Mouse (Mus musculus): ENCODE measurements around the gene Btbd2. TPM values are rescaled to one million over a fixed set of nuclear protein-coding genes. Genes with fewer than 3 reads are reported as not detected.

The Btbd2 gene
- polyA plus RNA-seq, 1 experiment from 2014 or later: 109 TPM

DNA sequence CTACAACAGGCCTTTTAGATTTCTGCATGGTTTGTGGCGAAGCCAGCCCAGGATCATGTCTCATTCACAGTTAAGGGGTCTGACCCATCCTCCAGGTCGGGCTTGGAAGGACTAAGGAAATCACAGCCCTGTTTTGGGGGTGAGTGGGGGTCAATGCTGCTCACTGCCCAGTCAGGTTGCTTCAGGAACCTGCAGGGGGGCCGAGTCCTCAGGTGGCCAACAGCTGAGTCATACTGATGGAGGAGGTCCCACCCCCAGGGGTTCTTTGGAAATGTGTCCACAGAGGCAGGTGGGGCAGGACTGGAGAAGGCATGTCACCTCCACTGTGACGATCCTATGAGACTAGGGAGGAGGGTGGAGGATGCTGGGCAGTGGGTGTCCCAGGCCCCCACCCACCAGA, 8.6 kb upstream of the Btbd2 start:
- WGBS: 59% methylated on average over 4 of the region's 4 CpGs
- Histone ChIP-seq H3K4me2 (replicated peaks) (0 out of 2 replicates have a peak overlapping the region, but pooled peaks have one; percentile 17), H3K27me3 (no peaks in the 10 kb centered on the region), H3K27ac (peak overlapping the region; percentile 77; the same call in 1 of the 2 replicates), H3K9me3 (no peaks in the 10 kb centered on the region), H3K4me1 (peaks cover 16% of the 10 kb centered on the region), H3K4me3 (no peak overlapping the region), H3K9ac (no peak overlapping the region), H3K36me3 (peaks cover 50% of the 10 kb centered on the region)
- ATAC-seq (ENCODE audit: insufficient number of reproducible peaks, insufficient read depth, low FRiP score, low TSS enrichment): no peak

GRCm38 (mm10) chr10:80665016-80665380, 8.1 kb upstream of the Btbd2 start:
- H3K4me3 ChIP-seq: no peak overlapping the region
- peak overlapping the region; percentile 17; the same call in 1 of the 2 replicates for H3K4me2 ChIP-seq (replicated peaks)
- no peaks in the 10 kb centered on the region for H3K27me3 ChIP-seq
- peaks cover 16% of the 10 kb centered on the region for H3K4me1 ChIP-seq
- peaks cover 45% of the 10 kb centered on the region for H3K36me3 ChIP-seq
- 18% methylated on average over 10 of the region's 10 CpGs for WGBS
- ATAC-seq (ENCODE audit: insufficient number of reproducible peaks, insufficient read depth, low FRiP score, low TSS enrichment): no peak
- peak overlapping the region; percentile 77 for H3K27ac ChIP-seq
- H3K9ac ChIP-seq: no peak overlapping the region
- H3K9me3 ChIP-seq: no peaks in the 10 kb centered on the region

DNA sequence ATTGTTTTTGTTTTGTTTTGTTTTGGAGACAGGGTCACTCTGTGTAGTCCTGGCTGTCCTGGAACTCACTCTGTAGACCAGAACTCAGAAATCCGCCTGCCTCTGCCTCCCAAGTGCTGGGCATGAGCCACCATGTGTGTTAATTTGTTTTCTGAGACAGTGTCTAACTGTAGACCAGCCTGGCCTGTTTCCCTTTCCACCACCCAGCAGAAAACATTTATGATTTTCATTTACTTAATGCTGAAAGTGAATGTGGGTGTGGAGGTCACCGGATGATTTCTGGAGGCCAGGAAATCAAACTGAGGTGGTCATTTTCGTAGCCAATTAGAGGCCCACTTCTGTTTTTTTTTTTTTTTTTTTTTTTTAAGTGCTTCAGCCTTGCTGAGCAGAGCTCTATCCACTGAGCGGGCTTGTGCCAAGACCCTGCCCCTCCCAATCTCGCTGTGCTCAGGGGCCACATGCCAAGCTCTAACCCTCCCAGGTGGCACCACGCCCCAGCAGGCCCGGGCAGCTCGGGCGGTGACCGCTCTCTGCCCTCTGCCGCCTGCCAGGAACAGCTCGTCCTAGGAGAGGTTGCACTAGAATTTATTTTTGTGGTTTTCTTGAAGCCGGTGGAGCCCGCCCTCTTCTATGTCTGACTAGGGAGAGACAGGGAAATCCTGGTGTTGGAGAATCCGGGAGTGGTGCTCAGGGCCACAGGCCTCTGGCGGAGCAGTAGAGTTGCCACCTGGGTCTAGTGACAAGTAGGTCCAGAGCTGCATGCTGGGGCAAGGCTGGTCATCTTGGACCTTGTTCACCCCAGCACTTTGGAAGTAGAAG, 7.5 kb upstream of the Btbd2 start:
- Histone ChIP-seq H3K9me3 (no peaks in the 10 kb centered on the region), H3K4me3 (no peak overlapping the region), H3K27ac (peak overlapping the region; percentile 77), H3K27me3 (no peaks in the 10 kb centered on the region), H3K4me2 (replicated peaks) (peak overlapping the region; percentile 17; the same call in 1 of the 2 replicates), H3K36me3 (peaks cover 39% of the 10 kb centered on the region), H3K4me1 (peaks cover 16% of the 10 kb centered on the region), H3K9ac (no peak overlapping the region)
- no peak for ATAC-seq (ENCODE audit: insufficient number of reproducible peaks, insufficient read depth, low FRiP score, low TSS enrichment)
- WGBS: 33% methylated on average over 16 of the region's 16 CpGs

DNA sequence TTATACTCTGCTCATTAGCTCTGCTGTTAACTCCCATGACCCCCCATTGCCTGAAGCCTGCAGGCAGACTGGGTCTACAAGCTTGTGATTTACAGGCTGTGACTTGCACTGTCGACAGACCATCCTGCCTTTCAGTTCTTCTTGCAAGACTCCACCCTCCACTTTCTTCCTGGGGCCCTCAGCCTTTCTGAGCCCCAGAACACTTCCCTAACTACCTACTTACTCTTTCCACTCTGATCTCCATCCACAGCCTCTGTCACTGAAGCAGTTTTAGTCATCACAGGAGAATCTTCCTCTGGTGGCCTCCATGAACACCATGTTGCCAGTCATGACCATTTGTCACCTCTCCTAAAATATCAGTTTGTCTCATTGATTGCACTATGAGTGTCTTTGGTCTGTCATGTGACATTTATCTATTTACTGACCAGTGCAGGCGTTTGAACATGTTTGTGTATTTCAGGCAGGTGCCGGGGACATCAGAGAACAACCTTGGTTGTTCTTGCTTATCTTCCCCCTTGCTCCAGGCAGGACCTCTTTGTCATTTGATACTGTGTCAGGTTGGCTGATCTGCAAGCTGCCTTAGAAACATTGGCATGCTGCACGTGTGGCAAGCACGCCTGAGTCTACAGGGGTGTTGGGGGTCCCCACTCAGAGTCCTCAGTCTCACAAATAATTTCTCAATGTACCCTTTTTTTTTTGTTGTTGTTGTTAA, 6.8 kb upstream of the Btbd2 start:
- Histone ChIP-seq H3K9ac (no peak overlapping the region), H3K27ac (peak overlapping the region; percentile 64; the same call in 1 of the 2 replicates), H3K4me1 (peaks cover 16% of the 10 kb centered on the region), H3K4me3 (no peak overlapping the region), H3K36me3 (peaks cover 32% of the 10 kb centered on the region), H3K4me2 (replicated peaks) (no peak overlapping the region), H3K9me3 (no peaks in the 10 kb centered on the region), H3K27me3 (no peaks in the 10 kb centered on the region)
- ATAC-seq (ENCODE audit: insufficient number of reproducible peaks, insufficient read depth, low FRiP score, low TSS enrichment): no peak
- 53% methylated on average over 5 of the region's 5 CpGs for WGBS

DNA sequence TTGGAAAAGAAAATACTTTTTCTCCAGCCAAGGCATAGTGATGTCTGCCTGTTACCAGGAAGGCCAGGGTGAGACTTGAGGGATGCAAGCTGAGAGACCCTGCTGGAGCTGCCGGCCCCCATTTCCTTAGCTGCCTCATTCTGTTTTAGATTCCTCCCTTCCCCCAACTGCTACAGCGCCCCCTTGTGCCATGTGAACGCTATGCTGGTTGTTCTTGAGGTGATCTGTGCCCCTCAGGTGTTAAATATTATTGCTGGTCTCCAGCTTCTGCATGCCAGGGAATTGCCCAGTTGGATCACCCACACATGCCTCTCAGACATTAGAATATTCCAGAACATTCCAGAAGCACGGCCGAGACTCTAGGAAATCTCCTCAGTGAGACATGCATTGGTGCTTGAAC, 4.3 kb upstream of the Btbd2 start:
- H3K4me3 ChIP-seq: no peak overlapping the region
- WGBS: 32% methylated on average over 5 of the region's 5 CpGs
- no peaks in the 10 kb centered on the region for H3K27me3 ChIP-seq
- H3K4me1 ChIP-seq: peaks cover 22% of the 10 kb centered on the region
- no peak overlapping the region for H3K9ac ChIP-seq
- no peak overlapping the region for H3K4me2 ChIP-seq (replicated peaks)
- no peak for ATAC-seq (ENCODE audit: insufficient number of reproducible peaks, insufficient read depth, low FRiP score, low TSS enrichment)
- no peaks in the 10 kb centered on the region for H3K9me3 ChIP-seq
- H3K36me3 ChIP-seq: peaks cover 7% of the 10 kb centered on the region; the same call in 1 of the 2 replicates
- no peak overlapping the region for H3K27ac ChIP-seq

DNA sequence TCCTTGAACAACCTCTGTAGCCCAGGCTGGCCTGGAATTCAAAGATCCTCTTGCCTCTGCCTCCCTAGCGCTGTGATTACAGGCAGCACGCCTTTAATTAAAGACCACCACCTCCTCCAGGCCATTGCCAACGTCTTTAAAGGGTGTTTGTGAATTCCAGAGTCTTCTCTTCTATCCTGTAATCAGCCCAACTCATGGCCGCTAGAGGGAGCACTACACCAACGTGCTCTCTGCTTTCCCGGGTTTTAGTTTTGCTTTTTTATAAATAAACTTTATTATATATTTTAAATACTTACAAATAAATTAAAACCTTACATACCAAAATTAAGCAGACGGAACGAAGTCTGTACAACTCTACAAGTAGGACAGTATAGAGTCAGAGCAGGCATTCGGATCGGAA, 2.3 kb upstream of the Btbd2 start:
- Histone ChIP-seq H3K4me1 (peaks cover 26% of the 10 kb centered on the region), H3K4me2 (replicated peaks) (no peak overlapping the region), H3K27ac (no peak overlapping the region), H3K9me3 (no peaks in the 10 kb centered on the region), H3K36me3 (no peaks in the 10 kb centered on the region), H3K27me3 (no peaks in the 10 kb centered on the region), H3K4me3 (no peak overlapping the region), H3K9ac (no peak overlapping the region)
- WGBS: 14% methylated on average over 10 of the region's 10 CpGs
- no peak for ATAC-seq (ENCODE audit: insufficient number of reproducible peaks, insufficient read depth, low FRiP score, low TSS enrichment)

DNA sequence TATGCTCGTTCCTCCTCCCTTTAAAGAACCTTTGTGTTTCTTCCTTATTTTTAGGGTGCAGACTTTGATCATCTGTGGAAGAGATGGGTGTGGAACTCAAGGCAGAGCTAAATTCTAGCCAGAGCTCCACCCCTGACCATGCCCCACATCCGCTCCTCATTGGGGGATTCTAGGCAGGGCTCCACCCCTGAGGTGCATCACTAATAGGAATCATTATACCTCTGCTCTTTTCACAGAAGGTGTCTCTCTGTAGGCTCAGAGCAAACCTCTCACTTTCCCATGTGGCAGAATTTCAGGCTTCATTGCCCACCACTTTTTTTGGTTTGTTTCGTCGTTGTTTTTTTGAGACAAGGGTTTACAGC, 2.0 kb upstream of the Btbd2 start:
- ATAC-seq (ENCODE audit: insufficient number of reproducible peaks, insufficient read depth, low FRiP score, low TSS enrichment): no peak
- Histone ChIP-seq H3K4me1 (peaks cover 27% of the 10 kb centered on the region), H3K4me2 (replicated peaks) (no peak overlapping the region), H3K4me3 (no peak overlapping the region), H3K9ac (no peak overlapping the region), H3K36me3 (no peaks in the 10 kb centered on the region), H3K27ac (no peak overlapping the region), H3K27me3 (no peaks in the 10 kb centered on the region), H3K9me3 (no peaks in the 10 kb centered on the region)
- 69% methylated on average over 4 of the region's 4 CpGs for WGBS

- Histone ChIP-seq H3K36me3 (no peaks in the 10 kb centered on the region), H3K27ac (no peak overlapping the region), H3K4me3 (no peak overlapping the region), H3K4me1 (peaks cover 27% of the 10 kb centered on the region), H3K9ac (no peak overlapping the region), H3K4me2 (replicated peaks) (no peak overlapping the region), H3K9me3 (no peaks in the 10 kb centered on the region), H3K27me3 (no peaks in the 10 kb centered on the region)
- 86% methylated on average over 14 of the region's 14 CpGs for WGBS
- no peak for ATAC-seq (ENCODE audit: insufficient number of reproducible peaks, insufficient read depth, low FRiP score, low TSS enrichment)
These were observed 1.4 kb upstream of the Btbd2 start for GRCm38 (mm10) chr10:80658194-80658840.

DNA sequence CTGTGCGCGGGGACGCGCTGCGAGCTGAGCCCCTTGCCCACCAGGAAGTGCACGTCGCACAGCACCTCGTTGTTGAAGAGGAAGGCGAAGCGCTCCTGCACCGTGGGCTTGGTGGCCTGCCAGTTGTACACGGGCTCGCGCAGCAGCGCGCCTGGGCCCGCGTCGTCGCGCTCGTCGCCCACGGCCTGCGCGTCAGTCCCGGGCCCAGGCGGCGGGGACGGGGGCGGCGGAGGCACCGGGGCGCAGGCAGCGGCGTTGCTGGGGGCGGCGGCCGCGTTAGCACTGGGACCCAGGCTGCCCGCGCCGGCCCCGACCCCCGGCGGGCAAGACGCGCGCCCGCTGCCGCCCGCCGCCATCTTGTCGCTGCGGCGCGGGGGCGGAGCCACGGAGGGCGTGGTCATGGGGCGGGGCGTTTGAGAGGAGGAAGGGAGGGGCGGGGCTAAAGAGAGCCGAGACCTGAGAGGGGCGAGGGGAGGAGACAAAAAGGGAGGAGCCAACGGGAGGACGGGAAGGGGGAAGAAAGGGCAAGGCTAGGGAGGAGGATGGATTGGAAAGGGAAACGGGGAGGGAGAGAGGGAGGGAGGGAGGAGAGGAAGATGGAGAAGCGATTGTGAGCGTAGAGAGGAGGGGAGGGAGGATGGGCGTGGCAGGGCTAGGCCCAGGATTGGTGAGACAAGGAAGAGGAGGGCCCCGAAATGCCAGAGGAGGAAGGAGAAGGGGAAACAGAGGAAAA, 575 bp downstream of the Btbd2 start:
- H3K9ac ChIP-seq: peak overlapping the region; percentile 99
- H3K4me1 ChIP-seq: peaks cover 23% of the 10 kb centered on the region
- 0 out of 2 replicates have a peak, but pooled peaks cover 1% of the 10 kb centered on the region for H3K36me3 ChIP-seq
- H3K9me3 ChIP-seq: no peaks in the 10 kb centered on the region
- H3K27me3 ChIP-seq: no peaks in the 10 kb centered on the region
- H3K4me2 ChIP-seq (replicated peaks): peak overlapping the region; percentile 89
- peak overlapping the region; percentile 93 for H3K27ac ChIP-seq
- ATAC-seq (ENCODE audit: insufficient number of reproducible peaks, insufficient read depth, low FRiP score, low TSS enrichment): peak; percentile 79
- peak overlapping the region; percentile 94 for H3K4me3 ChIP-seq
- 2% methylated on average over 70 of the region's 72 CpGs for WGBS

DNA sequence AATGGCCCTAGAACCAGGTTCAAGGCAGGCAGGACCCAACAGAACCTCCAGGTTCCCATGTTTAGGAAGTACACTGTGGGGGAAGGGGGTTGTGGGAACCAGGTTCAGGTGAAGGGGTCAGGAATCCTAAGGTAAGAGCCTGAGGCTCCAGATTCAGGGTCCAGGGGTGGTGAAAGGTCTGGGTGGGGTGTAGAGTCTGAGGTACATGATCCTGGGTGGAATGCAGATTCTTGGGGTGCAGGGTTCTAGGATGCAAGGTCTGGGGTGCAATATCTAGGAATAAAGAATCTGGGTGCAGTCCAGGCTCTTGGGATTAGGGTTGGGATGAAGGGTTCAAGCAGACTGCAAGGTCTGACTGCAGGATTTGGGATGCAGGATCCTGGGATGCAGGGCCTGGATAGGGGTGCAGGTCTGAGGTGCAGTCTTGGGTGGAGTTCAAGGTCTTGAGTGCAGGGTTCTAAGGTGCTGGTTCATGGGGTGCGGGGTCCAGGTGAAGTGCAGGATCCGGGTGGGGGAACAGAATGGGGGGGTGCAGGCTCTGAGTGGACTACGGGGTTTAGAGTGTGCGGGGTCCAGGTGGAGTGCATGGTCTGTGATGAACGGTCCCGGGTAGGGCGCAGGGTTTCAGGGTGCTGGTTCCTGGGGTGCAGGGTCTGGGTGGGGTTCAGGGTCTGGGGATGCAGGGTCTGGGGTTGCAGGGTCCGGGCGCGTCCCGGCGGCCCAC, 1.3 kb downstream of the Btbd2 start:
- WGBS: 8% methylated on average over 12 of the region's 12 CpGs
- Histone ChIP-seq H3K9ac (peak overlapping the region; percentile 99), H3K27me3 (no peaks in the 10 kb centered on the region), H3K27ac (peak overlapping the region; percentile 87), H3K4me2 (replicated peaks) (peak overlapping the region; percentile 89), H3K4me3 (peak overlapping the region; percentile 94), H3K9me3 (no peaks in the 10 kb centered on the region), H3K4me1 (peaks cover 23% of the 10 kb centered on the region), H3K36me3 (peaks cover 9% of the 10 kb centered on the region)
- ATAC-seq (ENCODE audit: insufficient number of reproducible peaks, insufficient read depth, low FRiP score, low TSS enrichment): peak; percentile 61

- peaks cover 11% of the 10 kb centered on the region for H3K36me3 ChIP-seq
- peaks cover 23% of the 10 kb centered on the region for H3K4me1 ChIP-seq
- no peaks in the 10 kb centered on the region for H3K9me3 ChIP-seq
- H3K4me2 ChIP-seq (replicated peaks): peak overlapping the region; percentile 89
- no peak overlapping the region for H3K27ac ChIP-seq
- 82% methylated on average over 6 of the region's 6 CpGs for WGBS
- no peak overlapping the region; the same call in 1 of the 2 replicates for H3K4me3 ChIP-seq
- 0 out of 2 replicates have a peak overlapping the region, but pooled peaks have one; percentile 99 for H3K9ac ChIP-seq
- ATAC-seq (ENCODE audit: insufficient number of reproducible peaks, insufficient read depth, low FRiP score, low TSS enrichment): no peak
- H3K27me3 ChIP-seq: no peaks in the 10 kb centered on the region
These were observed 2.0 kb downstream of the Btbd2 start for GRCm38 (mm10) chr10:80654866-80655265.

All from embryonic facial prominence, embryonic 12.5 days (tissue).